Mouse (Mus musculus): Measurements from ENCODE around the gene Egfl8.
A peak's percentile ranks its signal among the peaks of the same experiment; 100 is the strongest.

Gene Egfl8

DNA sequence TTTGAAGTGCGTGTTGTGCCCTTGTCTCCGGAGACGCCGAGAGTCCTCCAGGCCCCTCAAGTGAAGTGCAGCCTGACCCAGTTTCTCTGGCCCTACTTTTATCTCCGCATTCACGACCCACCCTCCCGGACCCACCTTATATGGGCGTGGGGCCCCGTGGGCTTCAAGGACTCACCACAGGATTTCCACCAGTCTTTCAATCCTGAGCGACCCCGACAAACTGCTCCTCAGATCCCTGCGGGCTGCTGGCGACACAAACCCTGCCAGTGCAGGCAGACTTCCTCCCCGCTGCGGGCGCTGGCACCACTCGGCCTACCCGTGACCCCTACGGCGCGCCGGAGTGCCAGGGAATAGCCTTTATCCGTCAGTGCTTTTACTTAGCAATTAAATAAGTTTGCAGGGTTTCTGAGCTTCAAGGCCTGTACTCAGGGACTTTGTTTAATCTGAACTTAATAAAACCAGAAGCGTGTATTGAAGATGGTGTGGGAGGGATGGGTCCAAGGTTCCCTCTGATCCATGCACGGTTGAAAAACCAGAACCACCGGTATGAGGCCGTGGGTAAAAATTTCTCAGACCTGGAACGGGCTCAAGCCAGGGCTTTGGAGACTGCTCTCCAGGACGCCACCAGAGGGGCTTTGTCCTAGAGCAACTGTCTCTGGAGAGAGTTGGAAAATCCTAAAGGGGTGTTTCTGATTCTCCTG, 12.3 kb upstream of the Egfl8 start, which contains the start of gene Ppt2:
Gene Ppt2 (minus strand): TSS at position 568 of the 701 bp plus-strand sequence.
- no peak for DNase-seq (ENCODE audit: low spot score)

DNA sequence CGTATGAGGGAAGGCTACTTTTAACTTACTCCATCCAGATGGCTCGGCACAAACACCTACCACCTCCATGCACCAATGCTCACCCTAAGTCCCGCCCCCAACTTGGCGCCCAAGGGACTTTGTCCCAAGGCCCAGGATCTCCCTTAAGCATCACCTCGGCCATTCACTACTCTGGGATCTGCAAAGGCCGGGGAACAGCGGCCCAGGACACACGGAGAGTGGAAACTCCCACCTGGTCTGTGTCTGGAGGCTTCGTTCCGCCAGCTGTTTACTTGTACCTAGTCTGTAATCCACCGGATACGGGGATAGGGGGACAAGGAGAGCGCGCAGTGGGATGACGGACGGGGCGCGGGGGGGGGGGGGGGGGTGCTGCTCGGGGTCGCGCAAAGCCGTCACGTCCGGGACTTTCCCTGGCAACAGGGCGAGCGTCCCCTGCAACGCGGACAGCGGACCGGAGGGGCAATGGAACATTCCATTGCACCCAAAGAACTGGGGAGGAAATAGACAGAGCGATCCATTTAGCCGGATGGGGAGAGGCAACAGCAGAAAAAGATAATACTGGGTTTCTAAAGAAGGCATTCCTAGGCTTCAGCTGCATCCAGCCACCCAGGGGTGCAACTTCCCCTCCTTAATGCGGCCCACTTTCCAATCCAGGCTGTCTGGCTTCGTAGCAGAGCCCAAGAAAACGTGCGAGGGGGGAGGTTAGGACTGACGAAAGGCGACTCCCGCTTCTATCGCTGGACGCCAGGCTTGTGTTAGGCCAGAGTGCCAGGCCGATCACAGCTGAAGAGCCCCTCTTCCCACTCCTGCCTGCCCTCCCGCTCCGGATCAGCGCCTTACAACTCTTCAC, 11.5 kb upstream of the Egfl8 start:
- DNase-seq (ENCODE audit: low spot score): peak; percentile 51

DNA sequence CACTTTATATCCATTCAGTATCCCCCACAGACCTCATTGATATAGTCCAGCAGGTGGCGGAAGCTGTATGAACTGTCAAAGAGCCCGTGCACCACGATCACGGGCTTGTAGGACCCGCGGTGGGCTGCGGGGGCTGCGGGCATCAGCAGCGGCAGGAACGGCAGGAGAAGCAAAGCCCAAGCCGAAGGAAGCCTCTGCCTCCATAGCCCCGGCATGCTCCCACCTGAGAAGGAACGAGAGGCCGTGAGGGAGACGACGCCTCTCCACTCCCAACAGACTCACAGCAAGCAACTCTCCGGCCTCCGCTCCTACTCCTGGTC, 11.0 kb upstream of the Egfl8 start:
- DNase-seq (ENCODE audit: low spot score): no peak

DNA sequence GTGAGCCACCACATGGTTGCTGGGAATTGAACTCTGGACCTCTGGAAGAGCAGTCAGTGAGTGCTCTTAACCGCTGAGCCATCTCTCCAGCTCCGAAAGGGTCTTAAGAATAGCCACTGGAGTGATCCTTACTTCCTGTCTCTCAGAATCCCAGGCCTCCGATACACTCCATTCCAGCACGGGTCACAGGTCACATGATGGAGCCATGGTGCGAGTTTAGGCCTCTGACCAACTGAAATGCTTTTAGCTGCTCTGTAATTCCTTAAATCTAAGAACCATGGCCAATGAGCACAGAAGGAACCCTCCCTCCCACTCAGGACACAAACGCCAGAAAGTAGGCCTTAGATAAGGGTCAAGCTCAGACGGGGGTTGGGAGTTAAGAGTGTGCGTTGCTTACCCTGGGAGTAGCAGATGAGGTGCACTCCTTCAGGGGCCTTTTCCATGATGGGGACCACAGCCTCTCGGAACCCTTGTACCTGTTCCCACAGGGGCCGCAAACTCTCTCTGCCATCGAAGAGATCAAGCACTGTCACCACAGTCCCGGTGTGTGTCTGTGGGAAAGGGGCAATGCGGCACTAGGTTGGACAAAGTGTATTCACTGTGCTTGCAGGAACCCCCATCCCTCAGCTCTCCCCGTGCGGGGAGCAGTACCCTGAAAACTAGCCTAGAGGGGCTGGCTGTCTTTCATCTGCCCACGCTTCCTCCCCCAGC, 10.4 kb upstream of the Egfl8 start:
- no peak for DNase-seq (ENCODE audit: low spot score)

DNA sequence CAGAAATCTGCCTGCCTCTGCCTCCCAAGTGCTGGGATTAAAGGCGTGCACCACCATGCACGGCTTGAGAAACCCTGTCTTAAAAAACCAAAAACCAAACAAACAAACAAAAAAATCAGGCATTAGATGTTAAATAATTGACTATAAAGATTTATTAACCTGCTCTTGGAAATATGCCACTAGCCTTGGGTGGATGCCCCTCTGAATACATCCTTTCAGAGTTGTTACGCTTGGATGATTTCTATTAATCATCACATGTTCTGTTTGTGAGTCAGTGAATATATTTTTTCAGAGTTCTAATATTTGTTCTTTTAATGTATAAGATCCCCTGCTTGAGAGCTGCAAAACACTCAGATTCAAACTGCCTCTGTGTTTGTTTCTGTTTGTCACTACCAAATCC, 9.2 kb upstream of the Egfl8 start:
- no peak for DNase-seq (ENCODE audit: low spot score)

DNA sequence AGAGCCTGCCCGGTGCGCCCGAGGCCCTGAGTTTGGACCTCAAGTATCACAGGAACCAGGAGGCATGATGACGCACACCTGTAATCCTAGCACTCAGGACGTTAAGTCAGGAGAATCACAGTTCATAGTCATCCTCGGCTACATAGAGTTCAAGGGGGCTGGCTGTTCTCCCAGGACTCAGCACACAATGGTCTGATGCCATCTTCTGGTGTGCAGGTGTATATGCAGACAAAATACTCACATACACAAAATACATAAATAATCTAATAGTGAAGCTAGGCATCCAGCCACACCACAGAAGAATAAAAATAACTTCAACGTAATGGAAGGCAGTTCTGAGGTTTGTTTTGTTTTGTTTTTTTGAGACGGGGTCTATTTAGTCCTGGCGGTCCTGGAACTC, 7.4 kb upstream of the Egfl8 start:
- no peak for DNase-seq (ENCODE audit: low spot score)

DNA sequence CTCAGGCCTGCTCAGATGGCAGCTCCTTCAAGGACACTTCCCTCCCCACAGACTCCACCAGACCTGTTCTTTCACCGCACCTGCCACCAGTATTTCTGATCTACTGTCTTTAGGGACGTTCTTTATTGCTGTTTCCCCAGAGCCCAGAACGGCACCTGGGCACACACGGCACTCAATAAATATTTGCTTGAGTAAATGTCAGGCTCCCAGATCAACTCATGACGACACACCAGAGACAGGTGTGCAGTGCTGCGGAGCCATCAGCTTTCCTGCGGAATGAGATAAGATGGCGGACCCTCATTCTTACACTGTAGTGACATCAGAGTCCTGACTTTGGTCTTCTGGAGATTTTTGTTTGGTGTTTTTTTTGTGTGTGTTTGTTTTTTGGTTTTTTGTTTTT, 5.2 kb upstream of the Egfl8 start:
- DNase-seq (ENCODE audit: low spot score): no peak

DNA sequence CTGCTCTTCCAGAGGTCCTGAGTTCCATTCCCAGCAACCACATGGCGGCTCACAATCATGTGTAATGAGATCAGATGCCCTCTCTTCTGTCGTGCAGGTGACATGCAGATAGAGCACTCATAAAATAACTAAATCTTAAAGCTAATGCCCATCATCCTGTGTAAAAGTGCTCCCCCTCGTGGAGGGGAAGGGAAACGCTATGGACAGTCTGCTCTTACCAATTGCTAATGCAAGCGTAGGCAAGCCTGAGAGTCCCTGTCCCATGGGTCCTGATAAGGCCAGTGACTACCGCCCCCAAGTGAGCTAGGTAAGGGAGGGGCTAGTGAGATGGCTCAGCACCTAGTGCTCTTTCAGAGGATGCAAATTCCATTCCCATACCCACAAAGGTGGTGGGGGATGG, 3.2 kb upstream of the Egfl8 start:
- DNase-seq (ENCODE audit: low spot score): peak; percentile 82

DNA sequence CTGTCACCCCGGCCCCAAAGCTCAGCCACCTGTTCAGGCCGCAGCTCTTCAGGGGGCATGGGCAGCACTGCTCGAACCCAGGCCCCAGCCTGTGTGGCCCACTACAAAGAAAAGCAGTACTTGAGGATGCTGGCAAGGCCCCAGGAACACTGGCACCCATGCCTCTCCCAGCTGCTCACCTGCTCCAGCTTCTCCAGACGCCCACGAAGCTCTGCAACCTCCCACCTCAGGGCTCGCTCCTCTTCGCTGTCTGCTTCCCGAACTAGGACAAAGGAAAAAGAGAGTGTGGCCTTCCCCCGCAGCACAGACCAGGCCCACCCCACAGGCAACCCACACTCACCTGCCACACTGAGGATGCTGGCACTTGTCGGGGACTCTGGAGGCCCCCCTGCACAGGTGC, 1.9 kb downstream of the Egfl8 start:
- DNase-seq (ENCODE audit: low spot score): no peak

DNA sequence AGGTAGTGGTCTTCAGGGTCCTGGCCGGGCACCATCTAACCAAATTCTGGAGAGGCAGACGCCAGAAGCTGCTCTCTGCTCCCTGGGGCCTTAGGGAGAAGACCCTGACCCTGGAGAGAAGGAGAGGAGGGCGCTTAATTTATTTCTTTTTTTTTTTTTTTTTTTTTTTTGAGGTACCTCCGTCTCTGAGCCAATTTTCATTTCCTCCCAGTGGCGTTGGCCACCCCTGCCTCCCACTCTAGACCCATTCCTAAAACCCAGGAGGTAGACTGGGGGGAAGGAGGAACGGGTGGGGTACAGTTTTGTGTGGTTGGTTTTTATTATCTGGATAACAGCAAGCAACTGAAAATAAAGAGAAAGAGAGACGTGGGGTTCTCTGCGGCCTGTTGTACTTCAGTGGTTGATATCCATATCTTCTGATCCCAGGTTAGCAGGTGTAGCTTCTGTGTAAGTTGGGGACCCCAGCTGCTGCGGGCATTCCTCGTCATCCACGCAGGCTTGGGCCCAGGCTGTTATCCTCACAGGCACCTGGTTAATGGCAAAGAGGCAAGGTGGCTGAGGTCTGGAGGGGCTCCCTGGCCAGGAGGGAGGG, 2.6 kb downstream of the Egfl8 start:
- no peak for DNase-seq (ENCODE audit: low spot score)

DNA sequence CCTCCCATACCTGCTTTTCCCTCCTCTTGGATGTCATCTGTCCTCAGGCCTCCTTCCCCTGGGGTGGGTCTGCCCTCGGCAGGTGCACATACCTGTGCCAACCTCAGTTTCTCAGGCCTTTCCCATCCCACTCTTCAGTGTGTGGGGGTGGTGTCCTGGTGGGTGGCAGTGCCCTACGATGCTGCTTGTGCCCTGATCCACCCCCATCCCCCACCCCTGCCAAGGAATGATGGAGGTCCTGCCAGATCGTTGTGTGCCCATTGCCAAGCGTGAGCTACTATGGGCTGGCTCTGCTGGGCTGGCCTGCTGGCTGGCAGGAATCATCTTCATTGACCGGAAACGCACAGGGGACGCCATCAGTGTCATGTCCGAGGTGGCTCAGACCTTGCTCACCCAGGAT, 4.7 kb downstream of the Egfl8 start:
- no peak for DNase-seq (ENCODE audit: low spot score)

DNA sequence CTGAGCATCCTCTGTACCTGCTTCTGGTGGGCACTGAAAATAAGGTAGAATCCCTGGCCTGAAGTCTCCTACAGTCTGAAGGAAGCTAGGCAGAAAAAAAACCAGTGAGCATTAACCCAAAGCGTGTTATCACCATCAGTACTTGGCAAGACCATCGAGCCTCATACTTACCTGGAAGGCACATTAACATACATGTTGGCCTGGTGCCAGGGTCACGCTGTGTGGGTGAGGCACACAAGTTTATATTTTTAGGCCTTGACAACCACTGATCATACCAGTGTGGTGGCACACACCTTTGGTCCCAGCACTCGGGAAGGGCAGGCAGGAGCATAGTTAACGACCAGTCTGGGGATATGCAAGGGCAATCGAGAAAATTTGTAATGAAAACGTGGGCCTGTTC, 7.8 kb downstream of the Egfl8 start:
- no peak for DNase-seq (ENCODE audit: low spot score)

DNA sequence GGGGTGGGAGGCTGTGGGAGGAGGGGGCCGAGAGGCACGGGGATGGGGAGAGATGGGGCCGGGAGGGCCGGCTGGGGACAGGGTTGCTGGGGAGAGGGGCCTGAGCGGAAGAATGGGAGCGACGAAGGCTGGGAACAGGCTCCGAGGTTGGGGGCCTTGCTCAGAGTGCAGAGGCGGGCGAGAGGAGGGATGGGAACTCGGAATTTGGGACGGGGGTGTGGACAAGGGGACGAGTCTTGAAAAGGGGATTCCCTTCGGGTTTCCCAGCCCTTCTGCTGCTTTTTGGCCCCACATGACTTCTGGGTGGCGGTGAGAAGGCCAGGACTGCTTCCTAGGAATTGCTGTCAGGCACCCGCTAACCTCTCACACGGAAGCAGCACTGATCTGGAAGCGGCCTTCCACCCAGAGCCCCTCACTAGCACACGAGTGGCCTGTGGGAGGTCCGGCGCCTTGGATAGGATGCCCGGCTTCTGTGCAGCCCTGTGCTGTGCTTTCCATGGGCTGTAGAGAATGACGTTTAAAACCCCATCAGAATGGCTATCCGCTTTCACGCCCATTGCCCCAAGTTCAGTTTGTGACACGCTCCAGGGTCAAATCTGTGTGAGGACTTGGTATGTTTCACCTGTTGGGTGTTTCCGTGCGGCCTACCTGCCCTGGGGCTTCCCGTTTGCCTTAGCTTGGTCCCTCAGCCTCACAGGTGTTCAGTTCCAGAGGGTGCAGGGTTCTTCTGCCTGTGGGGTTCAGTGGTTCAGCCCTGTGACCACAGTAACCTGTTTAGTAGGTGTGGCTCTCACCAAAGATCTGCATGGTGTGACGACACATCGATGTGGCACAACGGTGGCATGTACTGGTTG, 9.4 kb downstream of the Egfl8 start:
- DNase-seq (ENCODE audit: low spot score): no peak

DNA sequence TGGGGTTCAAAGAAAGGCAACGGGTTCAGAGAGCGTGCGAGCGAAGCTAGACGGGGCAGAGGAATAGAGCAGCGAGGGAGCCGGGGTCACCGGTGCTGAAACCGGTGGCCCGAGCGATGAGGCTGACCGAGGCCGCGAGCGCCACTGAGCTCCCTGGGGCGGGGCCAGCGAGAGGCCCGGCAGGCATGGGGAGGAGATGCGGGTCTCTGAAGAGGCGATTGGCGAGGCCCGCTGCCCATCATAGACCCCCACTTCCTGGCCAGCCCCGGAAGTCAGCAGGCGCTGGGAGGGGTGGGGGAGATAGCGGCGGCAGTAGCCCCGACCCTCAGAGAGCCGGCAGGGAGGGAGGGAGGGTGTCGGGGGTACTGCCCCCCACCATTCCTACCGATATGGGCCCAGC, 10.2 kb downstream of the Egfl8 start:
- DNase-seq (ENCODE audit: low spot score): peak; percentile 87

DNA sequence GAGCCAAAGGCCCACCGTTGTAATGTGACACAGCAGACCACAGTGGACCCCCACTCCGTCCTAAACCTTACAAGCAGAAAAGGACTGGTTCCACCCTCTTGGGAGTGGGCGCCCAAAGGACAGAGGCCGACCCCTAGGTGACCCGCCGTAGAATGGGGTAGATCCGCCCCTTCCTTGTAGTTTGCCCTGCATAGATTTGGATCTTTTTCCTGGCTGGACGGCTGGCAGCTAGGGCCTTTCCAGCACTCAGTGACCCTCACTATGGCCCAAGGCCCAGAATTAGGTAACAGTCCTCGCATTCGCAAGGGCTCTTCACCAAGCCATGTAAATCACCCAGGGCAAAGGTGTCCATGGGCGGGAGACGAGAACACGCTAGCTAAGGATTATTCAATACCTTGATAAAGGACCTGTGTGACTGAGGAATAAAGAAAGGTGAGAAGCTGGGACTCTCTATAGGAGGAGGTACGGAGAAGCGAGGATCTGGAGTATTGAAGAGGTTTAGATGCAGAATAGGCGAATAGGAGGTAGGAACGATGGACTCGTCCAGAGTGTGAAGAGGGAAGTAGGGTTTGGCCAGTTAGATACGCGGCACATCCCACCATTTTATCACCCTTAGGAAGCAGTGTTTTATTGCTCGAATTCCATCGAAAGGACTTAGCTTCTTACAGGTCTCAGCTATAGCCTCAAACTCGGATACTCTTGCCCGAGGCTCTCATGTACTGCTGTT, 11.1 kb downstream of the Egfl8 start:
- DNase-seq (ENCODE audit: low spot score): peak; percentile 45

DNA sequence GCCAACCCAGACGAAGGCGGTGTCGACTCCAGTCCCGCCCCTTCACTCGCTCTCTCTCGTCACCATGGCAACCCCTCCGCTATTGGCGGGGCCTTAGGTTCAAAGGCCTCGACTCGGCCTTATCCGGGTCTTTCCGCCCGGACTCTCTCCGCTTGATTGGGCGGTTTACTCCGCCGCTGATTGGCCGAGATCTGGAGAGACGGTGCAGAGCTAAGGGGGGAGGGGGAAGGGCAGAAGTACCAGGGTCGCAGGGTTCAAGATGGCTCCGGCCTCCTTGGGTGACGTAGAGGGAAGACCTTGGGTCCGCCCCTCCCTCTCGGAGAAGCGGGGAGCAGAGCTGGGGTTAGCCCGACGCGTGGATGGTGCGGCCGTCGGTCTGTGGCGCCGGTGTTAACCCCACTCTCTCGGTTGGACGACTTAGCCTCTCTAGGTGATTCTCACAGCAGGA, 11.7 kb downstream of the Egfl8 start, which contains the start of gene Agpat1:
Gene Agpat1 (plus strand): TSS at position 202 of the 448 bp plus-strand sequence.
- peak; percentile 99 for DNase-seq (ENCODE audit: low spot score)

DNA sequence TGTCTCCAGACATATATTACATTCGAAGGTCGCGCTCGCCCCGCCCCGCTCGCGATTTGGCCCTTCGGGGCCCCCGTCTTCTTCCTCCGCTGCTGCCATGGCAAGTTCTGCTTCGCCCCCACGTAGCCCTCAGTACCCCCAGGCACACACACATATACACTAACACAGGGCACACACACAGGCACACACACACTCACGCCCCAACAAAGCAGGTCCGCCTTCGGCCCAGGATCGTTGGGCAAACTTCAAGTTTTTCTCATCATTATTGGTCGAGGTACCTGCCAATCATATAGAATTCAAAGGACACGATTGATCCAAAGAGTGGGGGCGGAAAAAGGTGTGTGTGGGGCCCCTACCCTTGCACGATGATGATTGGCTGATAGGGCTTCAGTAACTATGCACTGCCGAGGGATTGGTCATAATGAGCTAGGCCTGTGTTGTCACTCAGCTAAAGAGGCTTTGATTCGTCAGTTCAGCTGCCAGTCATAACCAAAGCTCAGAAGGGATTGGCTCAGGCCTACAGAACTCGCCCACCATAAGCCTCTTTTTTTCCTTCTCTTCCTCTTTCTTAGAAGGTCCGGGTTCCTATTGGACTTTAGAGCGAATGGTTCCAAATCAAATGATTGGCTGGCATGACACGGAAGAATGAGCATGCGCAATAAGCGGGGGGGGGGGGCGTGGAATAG, 12.3 kb downstream of the Egfl8 start, which contains the start of gene Rnf5:
Gene Rnf5 (minus strand): TSS at position 316 of the 686 bp plus-strand sequence.
- peak; percentile 100 for DNase-seq (ENCODE audit: low spot score)

DNA sequence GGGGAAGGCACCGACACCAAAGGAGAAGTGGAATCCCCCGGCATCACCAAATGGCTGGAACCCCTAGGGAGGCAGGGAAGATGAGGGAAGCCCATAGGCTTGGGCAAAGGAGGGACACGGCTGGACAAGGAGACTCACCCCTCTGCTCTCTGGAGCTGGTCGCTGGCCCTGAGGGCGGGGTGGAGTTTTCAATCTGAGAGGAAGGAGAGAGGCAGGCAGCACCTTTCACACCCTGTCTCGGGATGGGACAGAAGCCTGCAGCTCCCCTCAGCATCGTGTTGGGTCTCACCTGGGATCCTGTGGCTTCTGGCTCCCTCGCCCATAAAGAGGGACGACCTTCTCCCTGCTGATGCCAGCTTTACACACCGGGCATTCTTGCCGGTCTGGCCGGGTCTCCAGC, 14.0 kb downstream of the Egfl8 start:
- no peak for DNase-seq (ENCODE audit: low spot score)

DNA sequence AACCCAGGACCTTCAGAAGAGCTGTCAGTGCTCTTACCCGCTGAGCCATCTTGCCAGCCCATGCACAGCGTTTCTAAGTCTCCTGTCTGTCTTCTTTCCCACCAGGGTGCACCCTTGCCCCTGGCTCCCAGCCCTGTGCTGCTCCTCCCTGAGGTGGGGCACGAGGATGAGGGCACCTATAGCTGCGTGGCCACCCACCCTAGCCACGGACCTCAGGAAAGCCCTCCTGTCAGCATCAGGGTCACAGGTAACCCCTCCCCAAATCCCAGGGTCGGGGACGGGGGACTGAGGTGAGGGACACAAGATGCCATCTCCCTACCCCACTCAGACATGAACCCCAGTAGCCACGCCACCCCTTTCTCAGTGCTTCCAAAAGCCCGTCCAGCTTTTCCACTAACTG, 15.9 kb downstream of the Egfl8 start:
- DNase-seq (ENCODE audit: low spot score): no peak

DNA sequence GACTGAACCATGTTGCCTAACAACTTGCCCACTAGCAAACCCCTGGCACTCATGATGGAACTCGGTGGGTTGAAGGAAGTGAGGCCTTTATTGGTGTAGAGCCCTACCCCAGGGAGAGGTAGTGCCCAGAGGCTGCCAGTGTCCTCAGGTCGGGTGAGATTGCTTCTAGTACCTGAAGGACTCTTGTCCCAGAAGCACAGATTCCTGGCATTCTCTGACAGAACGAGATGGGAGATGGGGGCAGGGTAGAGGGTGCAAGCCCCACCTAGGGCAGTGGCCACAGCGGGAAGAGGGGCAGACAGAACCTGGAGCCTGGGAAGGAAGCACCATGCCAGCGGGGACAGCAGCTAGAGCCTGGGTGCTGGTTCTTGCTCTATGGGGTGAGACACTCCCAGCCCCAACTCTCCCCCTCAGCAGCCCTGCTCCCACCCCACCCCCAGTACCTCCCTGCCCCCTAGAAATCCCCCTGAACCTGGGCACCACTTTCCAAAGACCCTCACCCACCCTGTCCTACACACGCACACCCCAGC, 18.1 kb downstream of the Egfl8 start, which contains the start of gene Ager:
Gene Ager (plus strand): TSS at position 297 of the 530 bp plus-strand sequence.
- no peak for DNase-seq (ENCODE audit: low spot score)
